Mouse (Mus musculus) heart, postnatal 0 days (tissue): ENCODE measurements around the gene Pakap. TPM values are rescaled to one million over a fixed set of nuclear protein-coding genes. Genes with fewer than 3 reads are reported as not detected.
A peak's percentile ranks its signal among the peaks of the same experiment; 100 is the strongest.

Experiments used
- ATAC-seq: fragments of 200-750 bp; cut with Nextera tagmentation; 2 replicates; pipeline ENCODE4 v1.8.0; 2017; ENCODE audit warnings: low read depth, moderate number of reproducible peaks, moderate library complexity; ENCODE audit not compliant: insufficient read depth
- DNase-seq: peaks from one replicate; pipeline ENCODE4 v3.0.0-alpha.2; 2016; ENCODE audit warnings: low spot score
- H3K27ac ChIP-seq: fragments of 300-500 bp; sonication (generic); 2 replicates; pipeline ENCODE4 v1.5.1; 2014; ENCODE audit warnings: low read depth, mild to moderate bottlenecking
- H3K27me3 ChIP-seq: fragments of 300-500 bp; sonication (generic); 2 replicates; pipeline ENCODE4 v1.6.1; 2014; ENCODE audit warnings: low read length, mixed read lengths; ENCODE audit not compliant: control insufficient read depth, insufficient read depth
- H3K36me3 ChIP-seq: fragments of 300-500 bp; sonication (generic); replicated peaks from 2 replicates; pipeline ENCODE4 v1.6.1; 2014; ENCODE audit warnings: low read length, mixed read lengths; ENCODE audit not compliant: control insufficient read depth, insufficient read depth
- H3K4me1 ChIP-seq: fragments of 300-500 bp; sonication (generic); 2 replicates; pipeline ENCODE4 v1.6.1; 2014; ENCODE audit warnings: antibody characterized with exemption; ENCODE audit not compliant: control insufficient read depth, insufficient read depth
- H3K4me2 ChIP-seq: fragments of 300-500 bp; sonication (generic); 2 replicates; pipeline ENCODE4 v1.6.1; 2014; ENCODE audit warnings: low read depth, mild to moderate bottlenecking, low read length, moderate library complexity
- H3K4me3 ChIP-seq: fragments of 300-500 bp; sonication (generic); 2 replicates; pipeline ENCODE4 v1.5.1; 2014; ENCODE audit warnings: low read depth, low read length
- H3K9ac ChIP-seq: fragments of 300-500 bp; sonication (generic); replicated peaks from 2 replicates; pipeline ENCODE4 v1.6.1; 2014; ENCODE audit warnings: low read depth, low read length, mixed read lengths
- H3K9me3 ChIP-seq: fragments of 300-500 bp; sonication (generic); replicated peaks from 2 replicates; pipeline ENCODE4 v1.6.1; 2016; ENCODE audit warnings: low read length; ENCODE audit not compliant: control insufficient read depth
- CTCF ChIP-seq: IDR thresholded peaks from 2 replicates; pipeline ENCODE4 v1.5.1; 2016; ENCODE audit warnings: antibody characterized with exemption, control low read depth, low read depth
- EP300 ChIP-seq: IDR thresholded peaks from 2 replicates; pipeline ENCODE4 v1.6.1; 2016; ENCODE audit warnings: antibody characterized with exemption, low read depth
- WGBS: fragments of 180-500 bp; shearing (Covaris S2); extraction: QIAGEN DNeasy Blood & Tissue Kit; methylation state at CpG from one replicate; pipeline ENCODE4 v1.1.7; 2014; 5-methylcytosine and 5-hydroxymethylcytosine counted together
- polyA plus RNA-seq: library from polyadenylated mRNA; unstranded; fragments of >200 nt; fragmentation: Nextera tagmentation; extraction: Ambion mirVana; gene quantifications from 2 replicates; pipeline ENCODE4 v1.2.1, GENCODE M21; 2015
- total RNA-seq: library from RNA; depleted of rRNA; stranded (reverse); fragments of >200 nt; gene quantifications from 2 replicates; pipeline ENCODE4 v1.2.3, GENCODE M21; 2014; ENCODE audit warnings: low replicate concordance

Pakap gene
- total and polyA plus RNA-seq, 2 experiments from 2014 or later = 21.1 to 43.7 TPM

DNA sequence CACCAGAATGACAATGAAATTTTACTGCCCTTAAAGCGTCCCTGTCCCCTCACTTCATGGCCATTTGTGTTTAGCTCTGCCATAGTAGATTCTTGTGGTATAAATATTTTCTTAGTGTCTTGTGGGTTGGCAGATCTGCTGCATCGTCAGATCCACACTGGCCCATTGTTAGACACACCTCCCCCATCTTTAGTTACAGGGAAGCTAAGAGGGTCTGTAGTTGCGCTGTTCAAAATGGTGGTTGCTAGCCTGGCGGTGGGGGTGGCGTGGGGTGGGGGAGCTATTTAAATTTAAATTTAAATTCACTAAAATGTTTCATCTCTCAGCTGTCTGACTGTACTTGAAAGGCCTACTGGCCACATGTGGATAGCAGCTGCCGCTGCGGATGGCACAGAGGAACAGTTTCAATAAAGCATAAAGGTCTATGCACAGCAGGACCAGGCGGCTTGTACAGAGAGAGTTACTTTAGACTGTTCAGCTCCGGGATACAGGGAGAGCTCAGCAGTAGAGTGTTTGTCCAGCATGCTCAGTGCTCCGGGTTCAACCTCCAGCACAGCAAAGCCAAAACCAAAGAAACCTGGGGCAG, 324.1 kb downstream of the Pakap start:
- H3K27ac ChIP-seq = no peak overlapping the region
- no peak overlapping the region for H3K4me2 ChIP-seq
- H3K36me3 ChIP-seq = peaks cover 31% of the 10 kb centered on the region
- DNase-seq (no peak), ATAC-seq (no peak)
- no peaks in the 10 kb centered on the region for H3K4me1 ChIP-seq
- no peaks in the 10 kb centered on the region for H3K9me3 ChIP-seq
- H3K9ac ChIP-seq = no peak overlapping the region
- 87% methylated on average over 10 of the region's 10 CpGs for WGBS
- H3K4me3 ChIP-seq = no peak overlapping the region
- TF ChIP-seq EP300 (no peak), CTCF (no peak)
- H3K27me3 ChIP-seq = no peaks in the 10 kb centered on the region

DNA sequence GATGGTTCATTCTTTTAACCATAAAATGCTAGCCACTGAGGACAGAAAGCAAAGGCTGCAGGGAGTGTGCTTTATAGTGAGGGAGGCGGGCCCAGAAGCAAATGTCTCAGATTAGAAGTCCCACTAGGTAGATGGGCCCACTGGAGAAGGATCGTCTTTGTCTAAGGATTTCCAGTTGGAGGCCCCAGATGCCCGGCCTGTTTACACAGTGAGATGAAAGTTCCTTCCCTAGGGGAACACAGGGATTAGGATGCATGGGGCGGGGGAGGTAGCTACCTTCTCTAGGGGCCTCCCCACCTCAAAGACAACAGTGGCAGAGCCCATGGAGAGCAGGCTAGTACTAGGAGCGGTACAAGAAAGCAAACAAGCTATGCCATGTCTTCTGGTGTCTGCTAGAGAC, 327.2 kb downstream of the Pakap start:
- no peak for ATAC-seq

GRCm38 (mm10) chr4:57895902-57896301, 327.9 kb downstream of the Pakap start:
- 66% methylated on average over 6 of the region's 6 CpGs for WGBS
- no peaks in the 10 kb centered on the region for H3K9me3 ChIP-seq
- ATAC-seq (no peak), DNase-seq (no peak)
- 0 out of 2 replicates have a peak overlapping the region, but pooled peaks have one; percentile 1 for H3K27ac ChIP-seq
- TF ChIP-seq CTCF (no peak), EP300 (no peak)
- H3K9ac ChIP-seq = no peak overlapping the region
- no peaks in the 10 kb centered on the region for H3K4me1 ChIP-seq
- H3K27me3 ChIP-seq = no peaks in the 10 kb centered on the region
- H3K36me3 ChIP-seq = peaks cover 38% of the 10 kb centered on the region
- no peak overlapping the region for H3K4me3 ChIP-seq
- no peak overlapping the region for H3K4me2 ChIP-seq

More for the DNA sequence above, 327.2 kb downstream of the Pakap start:
- Histone ChIP-seq H3K9ac (no peak overlapping the region), H3K4me3 (no peak overlapping the region), H3K9me3 (no peaks in the 10 kb centered on the region), H3K4me2 (no peak overlapping the region), H3K4me1 (no peaks in the 10 kb centered on the region), H3K27me3 (no peaks in the 10 kb centered on the region), H3K27ac (peak overlapping the region; percentile 1; the same call in 1 of the 2 replicates), H3K36me3 (peaks cover 38% of the 10 kb centered on the region)
- DNase-seq = no peak
- WGBS = 57% methylated on average over 5 of the region's 5 CpGs
- no peak for TF ChIP-seq EP300
- TF ChIP-seq CTCF = no peak

DNA sequence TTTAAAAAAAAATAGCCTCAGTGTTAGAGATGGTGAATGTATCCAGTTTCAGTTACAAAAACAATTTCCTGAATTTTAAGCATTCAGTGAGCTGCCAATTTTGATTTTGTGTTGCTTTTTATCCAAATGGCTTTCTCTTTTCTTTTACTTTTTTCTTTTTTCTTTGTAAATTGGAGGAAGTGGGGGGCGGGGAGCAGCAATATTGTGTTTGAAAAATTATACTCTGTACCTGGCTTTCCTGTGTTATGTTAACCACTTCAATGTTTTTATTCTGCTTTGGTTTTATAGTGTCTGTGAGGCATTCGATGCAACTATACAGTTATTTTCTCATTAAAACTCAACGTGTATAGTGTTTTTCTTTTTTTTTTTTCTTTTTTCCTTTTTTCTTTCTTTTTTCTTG, 328.7 kb downstream of the Pakap start:
- no peak for DNase-seq
- Histone ChIP-seq H3K9me3 (no peaks in the 10 kb centered on the region), H3K27me3 (no peaks in the 10 kb centered on the region), H3K9ac (no peak overlapping the region), H3K36me3 (peaks cover 37% of the 10 kb centered on the region), H3K4me2 (no peak overlapping the region), H3K4me3 (no peak overlapping the region), H3K27ac (no peak overlapping the region), H3K4me1 (no peaks in the 10 kb centered on the region)
- ATAC-seq = no peak
- TF ChIP-seq EP300 (no peak), CTCF (no peak)
- WGBS = 80% methylated on average over 3 of the region's 3 CpGs

- WGBS = 16% methylated on average over 4 of the region's 4 CpGs
- Histone ChIP-seq H3K36me3 (peaks cover 10% of the 10 kb centered on the region), H3K9ac (no peak overlapping the region), H3K4me2 (no peak overlapping the region), H3K9me3 (no peaks in the 10 kb centered on the region), H3K27ac (no peak overlapping the region), H3K27me3 (no peaks in the 10 kb centered on the region), H3K4me3 (no peak overlapping the region), H3K4me1 (no peaks in the 10 kb centered on the region)
- no peak for TF ChIP-seq EP300
- TF ChIP-seq CTCF = peak; percentile 66
- ATAC-seq (peak; percentile 33; the same call in 1 of the 2 replicates), DNase-seq (no peak)
These were observed 333.2 kb downstream of the Pakap start for GRCm38 (mm10) chr4:57901210-57901609.

DNA sequence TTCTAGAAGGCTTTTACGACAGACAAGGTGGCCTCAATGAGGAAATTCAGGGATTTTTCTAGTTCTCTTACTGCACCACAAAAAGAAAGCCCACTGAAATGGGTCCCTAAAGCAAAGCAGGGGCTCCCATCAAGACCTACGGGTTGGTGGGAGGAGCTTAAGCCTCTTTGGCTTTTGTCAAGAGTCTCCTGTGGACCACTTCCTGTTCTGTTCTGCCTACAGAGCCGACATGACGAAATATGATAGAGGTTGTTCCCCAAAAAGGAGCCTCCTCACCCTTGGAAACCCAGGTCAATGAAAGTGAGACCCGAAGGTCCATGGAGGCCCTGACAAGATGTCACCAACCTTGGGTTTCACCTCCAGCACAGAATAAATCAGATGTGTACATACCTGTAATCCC, 334.6 kb downstream of the Pakap start:
- 77% methylated on average over 5 of the region's 5 CpGs for WGBS
- Histone ChIP-seq H3K4me2 (no peak overlapping the region), H3K36me3 (peaks cover 2% of the 10 kb centered on the region), H3K9me3 (no peaks in the 10 kb centered on the region), H3K4me3 (no peak overlapping the region), H3K9ac (no peak overlapping the region), H3K27me3 (no peaks in the 10 kb centered on the region), H3K27ac (no peak overlapping the region), H3K4me1 (no peaks in the 10 kb centered on the region)
- DNase-seq (no peak), ATAC-seq (no peak)
- TF ChIP-seq CTCF (no peak), EP300 (no peak)
